Mouse (Mus musculus) heart, postnatal 14 days (tissue): ENCODE measurements around the gene Stk10. TPM values are rescaled to one million over a fixed set of nuclear protein-coding genes. Genes with fewer than 3 reads are reported as not detected.

Experiments used
- DNase-seq, 2 experiments: peaks; one replicate each; pipeline ENCODE4 v3.0.0; 2021 to 2022
- intact Hi-C: fragments of 180-260 bp; cut with DNase I; formaldehyde crosslinking; loops from one replicate; pipeline ENCODE4 v1.15.1; 2025
- total RNA-seq, 2 experiments: library from RNA; stranded (reverse); gene quantifications; 2 replicates each; pipeline ENCODE4 v1.2.3; 2021

Stk10 gene
- total RNA-seq, 2 experiments from 2014 or later = 14.3 to 14.5 TPM

- intact Hi-C loops = loop anchor here (2.0 kb wide), 1 partner anchor 30 kb away; no protein-coding TSS in a partner anchor
- DNase-seq = no peak
Observed at GRCm38 (mm10) chr11:32564629-32565028, 31.5 kb downstream of the Stk10 start.

- DNase-seq = no peak
- intact Hi-C loops = loop anchor here (2.0 kb wide), 1 partner anchor 30 kb away; no protein-coding TSS in a partner anchor
Observed at GRCm38 (mm10) chr11:32565088-32565487, 32.0 kb downstream of the Stk10 start.

DNA sequence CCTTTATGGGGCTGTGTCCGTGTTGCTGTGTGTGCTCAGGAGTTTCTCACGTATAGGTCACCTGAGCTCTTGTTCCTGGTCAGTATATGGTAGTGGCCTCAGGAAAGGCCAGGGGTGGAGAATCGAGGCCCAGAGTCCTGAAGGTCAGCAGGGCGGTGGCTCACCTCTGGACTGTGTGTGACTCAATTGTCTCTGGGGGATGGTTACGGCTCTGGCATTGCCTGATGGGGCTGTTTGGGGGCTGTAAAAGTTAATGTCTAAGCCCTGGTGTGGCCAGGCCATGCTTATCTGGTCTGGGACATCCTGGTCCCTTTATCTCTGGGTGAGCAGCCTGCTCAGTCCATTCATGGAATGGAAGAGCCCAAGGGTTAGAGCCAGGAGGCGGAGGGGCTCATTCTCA, 33.1 kb downstream of the Stk10 start:
- intact Hi-C loops = no loop called here
- DNase-seq = no peak

- intact Hi-C loops = no loop called here
- no peak for DNase-seq
Observed at GRCm38 (mm10) chr11:32567000-32567855, 34.1 kb downstream of the Stk10 start.

- intact Hi-C loops = no loop called here
- no peak for DNase-seq
Observed at GRCm38 (mm10) chr11:32568060-32568459, 35.0 kb downstream of the Stk10 start.

GRCm38 (mm10) chr11:32568637-32569293, 35.7 kb downstream of the Stk10 start:
- DNase-seq = no peak
- intact Hi-C loops = no loop called here

- DNase-seq = no peak
- intact Hi-C loops = no loop called here
Observed at GRCm38 (mm10) chr11:32571103-32571502, 38.0 kb downstream of the Stk10 start.

DNA sequence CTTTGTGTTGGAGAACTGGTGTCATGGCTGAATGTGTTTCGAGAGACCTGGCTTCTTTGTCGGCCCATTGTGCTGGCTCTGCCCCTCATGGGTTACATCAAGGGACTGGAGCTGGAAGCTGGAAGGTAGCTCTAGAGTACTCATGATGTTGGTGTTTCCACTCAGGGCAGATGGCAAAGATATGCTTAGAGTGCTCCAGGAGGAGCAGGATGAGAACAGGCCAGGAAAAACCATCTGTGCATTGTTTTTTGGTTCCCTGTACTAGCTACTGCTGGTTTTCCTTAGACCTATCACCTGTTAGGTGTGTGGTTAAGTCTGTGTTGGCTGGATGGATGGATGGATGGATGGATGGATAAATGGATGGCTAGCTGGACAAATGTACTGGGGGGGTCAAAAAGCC, 40.6 kb downstream of the Stk10 start:
- no peak for DNase-seq
- intact Hi-C loops = no loop called here

- intact Hi-C loops = no loop called here
- no peak for DNase-seq
Observed at GRCm38 (mm10) chr11:32575964-32576759, 43.1 kb downstream of the Stk10 start.

DNA sequence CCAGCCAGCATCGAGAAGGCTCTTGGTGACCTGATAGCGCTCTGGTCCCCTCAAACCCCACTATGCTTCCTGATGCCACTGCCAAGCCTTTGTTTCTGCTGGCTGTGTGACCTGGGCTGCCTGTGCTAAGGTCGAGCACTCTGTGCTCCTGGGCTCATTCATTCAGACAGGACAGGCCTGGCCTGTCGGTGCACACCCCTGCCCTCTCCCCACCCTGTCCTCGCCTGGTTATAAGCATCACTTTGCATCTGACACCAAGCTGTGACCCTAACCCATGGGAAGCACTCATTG, 43.6 kb downstream of the Stk10 start:
- intact Hi-C loops = no loop called here
- DNase-seq = no peak

GRCm38 (mm10) chr11:32580305-32580947, 47.3 kb downstream of the Stk10 start:
- peak in 1 of 2 experiments; percentile 51 for DNase-seq
- intact Hi-C loops = no loop called here

DNA sequence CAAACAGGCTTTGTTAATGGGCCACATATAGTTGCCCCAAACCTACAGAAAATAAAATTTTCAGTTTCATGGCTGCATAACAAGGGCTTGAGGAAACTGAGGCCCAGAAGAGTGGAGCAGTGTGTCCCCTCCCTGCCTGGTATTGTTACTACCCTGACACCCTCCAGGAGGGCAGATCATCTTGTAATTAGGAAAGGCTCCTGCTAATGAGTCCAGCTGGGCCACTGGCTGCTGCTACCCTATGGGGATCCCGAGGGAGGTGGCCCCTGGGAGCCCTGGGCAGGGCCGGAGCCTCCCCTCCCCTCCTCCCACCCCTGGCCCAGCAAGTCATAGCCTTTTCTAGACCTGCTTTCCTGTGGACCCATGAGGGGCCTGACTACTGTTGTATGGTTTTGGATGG, 47.9 kb downstream of the Stk10 start:
- intact Hi-C loops = no loop called here
- no peak for DNase-seq

GRCm38 (mm10) chr11:32582813-32583212, 49.7 kb downstream of the Stk10 start:
- DNase-seq = no peak
- intact Hi-C loops = no loop called here

DNA sequence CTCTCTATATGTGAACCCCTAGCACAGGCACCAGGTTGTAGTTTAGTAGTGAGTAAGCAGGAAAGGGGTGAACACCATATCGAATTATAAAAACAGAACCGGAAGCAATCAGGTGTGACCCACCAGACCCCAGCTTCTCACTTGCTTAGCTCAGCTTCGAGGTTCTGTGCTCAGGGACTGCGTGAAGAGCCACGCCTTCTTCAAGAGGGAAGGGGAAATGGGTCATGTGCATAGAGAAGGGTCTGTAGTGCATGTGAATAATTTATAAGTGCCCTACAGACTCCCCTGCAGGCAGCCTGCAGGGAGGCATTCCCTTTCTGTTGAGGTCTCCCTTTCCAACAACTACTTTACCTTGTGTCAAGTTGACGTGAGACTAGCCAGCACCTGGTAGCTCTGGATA, 52.9 kb downstream of the Stk10 start:
- DNase-seq = no peak
- intact Hi-C loops = loop anchor here (5.0 kb wide), 1 partner anchor 244 kb away; no protein-coding TSS in a partner anchor

DNA sequence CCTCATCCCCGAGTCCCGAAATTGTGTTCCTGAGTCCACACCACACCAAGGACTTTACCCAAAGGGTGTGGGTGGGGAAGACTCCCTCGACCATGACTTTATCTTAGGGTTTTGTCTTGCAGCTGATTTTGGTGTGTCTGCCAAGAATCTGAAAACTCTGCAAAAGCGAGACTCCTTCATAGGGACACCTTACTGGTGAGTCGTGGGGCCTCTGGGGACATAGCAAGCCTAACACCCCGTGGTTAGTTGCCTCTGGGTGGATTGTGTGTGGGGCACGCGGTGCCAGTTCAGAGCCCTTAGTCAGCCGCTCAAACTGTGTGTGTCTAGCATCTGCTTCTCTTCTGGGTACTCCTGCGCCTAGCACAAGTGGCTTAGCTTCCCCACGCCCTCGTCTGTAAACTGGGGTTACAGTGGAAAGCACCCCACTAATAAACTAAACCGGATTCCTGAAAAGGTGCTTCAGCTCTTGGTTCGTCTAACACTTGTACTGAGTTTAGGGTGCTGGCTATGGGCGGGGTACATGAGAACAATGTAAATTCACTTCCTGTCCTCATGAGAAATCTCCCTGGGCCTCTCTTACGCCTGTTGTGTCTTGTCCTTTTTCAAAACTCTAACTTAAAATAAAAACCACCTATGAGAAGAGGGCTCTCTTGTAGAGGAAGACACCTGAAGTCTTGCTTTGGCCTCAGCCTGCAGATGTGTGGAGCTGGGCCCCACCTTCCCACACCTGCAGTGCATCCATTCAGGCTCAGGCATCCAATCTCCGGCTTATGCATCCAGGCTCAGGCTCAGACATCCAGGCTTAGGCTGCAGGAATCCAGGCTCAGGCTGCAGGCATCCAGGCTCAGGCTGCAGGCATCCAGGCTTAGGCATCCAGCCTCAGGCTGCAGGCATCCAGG, 54.3 kb downstream of the Stk10 start:
- intact Hi-C loops = loop anchor here (1.0 to 5.0 kb wide), 3 partner anchors 55 to 245 kb away; partner anchors contain the start of gene Efcab9
- no peak for DNase-seq

- peak; percentile 81 to 89 for DNase-seq
- intact Hi-C loops = loop anchor here (1.0 to 5.0 kb wide), 3 partner anchors 56 to 246 kb away; partner anchors contain the start of gene Efcab9
Observed at GRCm38 (mm10) chr11:32588090-32588891, 55.2 kb downstream of the Stk10 start.

GRCm38 (mm10) chr11:32588892-32589172, 55.7 kb downstream of the Stk10 start:
- DNase-seq = no peak
- intact Hi-C loops = loop anchor here (1.0 to 5.0 kb wide), 3 partner anchors 57 to 247 kb away; partner anchors contain the start of gene Efcab9

- DNase-seq = no peak
- intact Hi-C loops = loop anchor here (5.0 kb wide), 1 partner anchor 247 kb away; no protein-coding TSS in a partner anchor
Observed at GRCm38 (mm10) chr11:32589201-32589600, 56.1 kb downstream of the Stk10 start.

DNA sequence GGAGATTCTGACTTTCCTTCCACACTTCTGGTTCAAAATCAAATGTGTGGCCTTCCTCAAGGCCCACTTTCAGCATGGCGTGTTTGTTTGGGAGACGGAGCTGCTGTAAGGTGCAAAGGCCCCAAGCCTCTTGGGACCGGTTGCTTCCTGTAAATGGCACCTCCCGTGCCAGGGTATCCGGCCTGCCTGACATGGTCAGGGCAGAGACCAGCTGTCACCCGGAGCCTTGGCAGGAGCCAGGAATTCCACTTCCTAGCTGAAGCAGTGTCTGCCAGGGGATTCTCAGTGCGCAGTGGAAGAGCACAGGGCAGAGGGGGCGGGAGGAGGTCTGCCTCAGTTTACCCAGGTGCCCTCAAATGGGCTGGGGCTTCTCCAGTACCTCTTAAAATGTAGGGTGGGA, 56.7 kb downstream of the Stk10 start:
- intact Hi-C loops = loop anchor here (5.0 kb wide), 1 partner anchor 247 kb away; no protein-coding TSS in a partner anchor
- peak in 1 of 2 experiments; percentile 28 for DNase-seq
